ENCODE assay signal across 25 mouse cellular contexts in genomic region chr19:36601869-36602268, GRCm38 (mm10).
"Had no signal": no experiment of that assay in that cellular context is flagged by ENCODE, and none has a peak within 500 bp of the region (broad histone marks: within the 10 kb centered on the region; RNA-seq: fewer than 3 reads in every experiment).

No protein-coding gene starts in this region.

- ATAC-seq: inflammation-experienced regulatory T-cells, adult 6 months; intestine, embryonic 15.5 days; intestine, postnatal 0 days had no signal

- H3K27me3 ChIP-seq: heart, embryonic 12.5 days; hindbrain, embryonic 13.5 days; hindbrain, embryonic 15.5 days; intestine, embryonic 15.5 days; limb, embryonic 12.5 days; liver, embryonic 13.5 days had no signal

- H3K36me3 ChIP-seq: heart, embryonic 10.5 days; heart, embryonic 12.5 days; hindbrain, embryonic 13.5 days; hindbrain, embryonic 15.5 days; intestine, embryonic 15.5 days; limb, embryonic 10.5 days; limb, embryonic 12.5 days; liver, embryonic 13.5 days had no signal

- H3K9ac ChIP-seq: heart, embryonic 12.5 days; hindbrain, embryonic 13.5 days; hindbrain, embryonic 15.5 days; intestine, embryonic 15.5 days; limb, embryonic 12.5 days; liver, embryonic 13.5 days had no signal

- H3K27ac ChIP-seq: gastrocnemius, adult 2 months; heart, embryonic 10.5 days; hindbrain, embryonic 15.5 days; intestine, embryonic 15.5 days; layer of hippocampus, adult 2 months; left cerebral cortex, adult 2 months; limb, embryonic 10.5 days; limb, embryonic 12.5 days; liver, embryonic 13.5 days had no signal

- H3K4me3 ChIP-seq: gastrocnemius, adult 2 months; heart, embryonic 10.5 days; heart, embryonic 12.5 days; hindbrain, embryonic 13.5 days; hindbrain, embryonic 15.5 days; intestine, embryonic 15.5 days; layer of hippocampus, adult 2 months; left cerebral cortex, adult 2 months; limb, embryonic 10.5 days; limb, embryonic 12.5 days; liver, embryonic 13.5 days had no signal

- H3K9me3 ChIP-seq: heart, embryonic 10.5 days; heart, embryonic 12.5 days; hindbrain, embryonic 13.5 days; hindbrain, embryonic 15.5 days; intestine, embryonic 15.5 days; limb, embryonic 10.5 days; limb, embryonic 12.5 days; liver, embryonic 13.5 days had no signal

- DNase-seq: gastrocnemius, adult 2 months; gastrocnemius, postnatal 10 days; gastrocnemius, postnatal 25 days; heart, adult 18-20 months; heart, postnatal 10 days; heart, postnatal 4 days; kidney, adult 18-20 months; kidney, adult 8-10 months; kidney, postnatal 10 days; kidney, postnatal 25 days; kidney, postnatal 4 days; liver; liver, embryonic 13.5 days had no signal

- H3K4me1 ChIP-seq: intestine, embryonic 15.5 days; limb, embryonic 10.5 days; limb, embryonic 12.5 days; liver, embryonic 13.5 days had no signal

- H3K4me2 ChIP-seq: heart, embryonic 12.5 days; hindbrain, embryonic 13.5 days; hindbrain, embryonic 15.5 days; intestine, embryonic 15.5 days; limb, embryonic 12.5 days; liver, embryonic 11.5 days; liver, embryonic 13.5 days had no signal
